Mouse (Mus musculus) testis, adult 2 months (tissue): ENCODE data around the gene Kcnk1.

ENCODE experiments used
- CTCF ChIP-seq: fragments of 200-500 bp; IDR thresholded peaks from 2 replicates; pipeline ENCODE4 v1.5.1; 2012; ENCODE audit warnings: low read depth, mild to moderate bottlenecking, inconsistent platforms, low read length, moderate library complexity; ENCODE audit not compliant: control insufficient read depth, insufficient read depth, insufficient replicate concordance
- POLR2A ChIP-seq: fragments of 200-500 bp; IDR thresholded peaks from 2 replicates; pipeline ENCODE4 v1.6.1; 2012; ENCODE audit warnings: low read depth, mild to moderate bottlenecking, inconsistent platforms, low read length, moderate library complexity; ENCODE audit not compliant: control insufficient read depth

- TF ChIP-seq CTCF (no peak), POLR2A (no peak)
These were observed 73.2 kb downstream of the Kcnk1 start for GRCm38 (mm10) chr8:126068136-126068535.
